Mouse (Mus musculus) stomach, postnatal 0 days (tissue): Measurements from ENCODE around the gene Cacna1s.

Source experiments
- CTCF ChIP-seq: IDR thresholded peaks from 2 replicates; pipeline ENCODE4 v1.5.1; 2016; ENCODE audit warnings: antibody characterized with exemption, low read depth, mild to moderate bottlenecking, moderate library complexity
- EP300 ChIP-seq: optimal IDR thresholded peaks from 2 replicates; pipeline ENCODE3; 2016; ENCODE audit warnings: antibody characterized with exemption

DNA sequence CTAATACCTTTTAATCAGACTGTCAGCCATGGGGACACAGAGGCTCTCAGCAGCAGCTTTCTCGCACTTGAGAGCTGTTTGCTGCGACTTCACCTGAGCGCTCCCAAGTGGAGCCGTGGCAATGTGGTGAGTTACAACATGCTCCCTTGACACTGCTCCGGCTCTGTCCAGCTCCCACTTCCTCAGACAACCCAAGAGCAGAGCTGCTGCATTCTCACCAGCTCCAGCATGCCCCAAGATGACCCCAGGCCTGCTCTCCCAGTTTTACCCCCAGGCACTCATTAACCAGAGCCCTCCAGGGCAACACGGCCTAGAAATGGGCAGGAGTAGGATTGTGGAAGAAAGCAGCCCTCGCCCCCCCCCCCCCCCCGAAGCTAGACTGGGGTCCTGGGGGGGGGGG is 20.9 kb upstream of the Cacna1s start:
- TF ChIP-seq EP300, result no peak
- TF ChIP-seq CTCF, result no peak
